Mouse (Mus musculus) stomach, embryonic 14.5 days (tissue): ENCODE results near the gene Parp8. TPM values are rescaled to one million over a fixed set of nuclear protein-coding genes. Genes with fewer than 3 reads are reported as not detected.

Source experiments
- ATAC-seq: fragments of 200-750 bp; cut with Nextera tagmentation; 2 replicates; pipeline ENCODE4 v1.8.0; 2017; ENCODE audit warnings: low read depth, moderate TSS enrichment; ENCODE audit not compliant: insufficient number of reproducible peaks, insufficient read depth, low FRiP score
- H3K27ac ChIP-seq: fragments of 300-500 bp; sonication (generic); 2 replicates; pipeline ENCODE4 v1.5.1; 2014; ENCODE audit warnings: mild to moderate bottlenecking, low read length, moderate library complexity, mixed read lengths
- H3K27me3 ChIP-seq: fragments of 300-500 bp; sonication (generic); 2 replicates; pipeline ENCODE4 v1.6.1; 2014; ENCODE audit warnings: low read length, control low read depth, mixed read lengths; ENCODE audit not compliant: control insufficient read depth, insufficient read depth
- H3K36me3 ChIP-seq: fragments of 300-500 bp; sonication (generic); 2 replicates; pipeline ENCODE4 v1.6.1; 2014; ENCODE audit warnings: mild to moderate bottlenecking, control low read depth, low read length, moderate library complexity, mixed read lengths; ENCODE audit not compliant: control insufficient read depth, insufficient read depth
- H3K4me1 ChIP-seq: fragments of 300-500 bp; sonication (generic); 2 replicates; pipeline ENCODE4 v1.6.1; 2014; ENCODE audit warnings: low read length, control low read depth, mixed read lengths; ENCODE audit not compliant: control insufficient read depth, insufficient read depth
- H3K4me2 ChIP-seq: fragments of 300-500 bp; sonication (generic); replicated peaks from 2 replicates; pipeline ENCODE4 v1.6.1; 2014; ENCODE audit warnings: low read depth, low read length, control low read depth
- H3K4me3 ChIP-seq: fragments of 300-500 bp; sonication (generic); 2 replicates; pipeline ENCODE4 v1.5.1; 2014; ENCODE audit warnings: low read depth, low read length, control low read depth
- H3K9ac ChIP-seq: fragments of 300-500 bp; sonication (generic); replicated peaks from 2 replicates; pipeline ENCODE4 v1.6.1; 2014; ENCODE audit warnings: low read depth, mild to moderate bottlenecking, control low read depth, low read length, moderate library complexity, mixed read lengths
- H3K9me3 ChIP-seq: fragments of 300-500 bp; sonication (generic); 2 replicates; pipeline ENCODE4 v1.6.1; 2016; ENCODE audit warnings: low read depth, low read length, control low read depth; ENCODE audit not compliant: control insufficient read depth
- WGBS: fragments of 180-500 bp; shearing (Covaris S2); extraction: QIAGEN DNeasy Blood & Tissue Kit; methylation state at CpG from one replicate; pipeline ENCODE4 v1.1.7; 2014; 5-methylcytosine and 5-hydroxymethylcytosine counted together
- polyA plus RNA-seq: library from polyadenylated mRNA; unstranded; fragments of >200 nt; fragmentation: Nextera tagmentation; extraction: Ambion mirVana; gene quantifications from 2 replicates; pipeline ENCODE4 v1.2.1, GENCODE M21; 2014

The Parp8 gene
- polyA plus RNA-seq, 1 experiment from 2014 or later: 25.8 TPM

GRCm38 (mm10) chr13:117008021-117009015 lies 17.0 kb downstream of the Parp8 start:
- Histone ChIP-seq H3K9me3 (no peaks in the 10 kb centered on the region), H3K27me3 (no peaks in the 10 kb centered on the region), H3K27ac (no peak overlapping the region), H3K36me3 (no peaks in the 10 kb centered on the region), H3K4me2 (no peak overlapping the region), H3K4me3 (no peak overlapping the region), H3K4me1 (no peaks in the 10 kb centered on the region), H3K9ac (no peak overlapping the region)
- no peak for ATAC-seq
- 88% methylated on average over 9 of the region's 9 CpGs for WGBS

- H3K9ac ChIP-seq: no peak overlapping the region
- no peaks in the 10 kb centered on the region for H3K4me1 ChIP-seq
- no peaks in the 10 kb centered on the region for H3K36me3 ChIP-seq
- H3K27ac ChIP-seq: no peak overlapping the region
- no peak overlapping the region for H3K4me2 ChIP-seq
- ATAC-seq: no peak
- H3K9me3 ChIP-seq: no peaks in the 10 kb centered on the region
- H3K4me3 ChIP-seq: no peak overlapping the region
- WGBS: 88% methylated on average over 2 of the region's 2 CpGs
- no peaks in the 10 kb centered on the region for H3K27me3 ChIP-seq
Measured at GRCm38 (mm10) chr13:117007566-117007965, 17.8 kb downstream of the Parp8 start.

GRCm38 (mm10) chr13:117006638-117007037 lies 18.7 kb downstream of the Parp8 start:
- Histone ChIP-seq H3K9me3 (no peaks in the 10 kb centered on the region), H3K27me3 (no peaks in the 10 kb centered on the region), H3K9ac (no peak overlapping the region), H3K4me3 (no peak overlapping the region), H3K36me3 (no peaks in the 10 kb centered on the region), H3K27ac (no peak overlapping the region), H3K4me1 (no peaks in the 10 kb centered on the region), H3K4me2 (no peak overlapping the region)
- WGBS: 22% methylated on average over 4 of the region's 4 CpGs
- no peak for ATAC-seq

- Histone ChIP-seq H3K4me2 (no peak overlapping the region), H3K9me3 (no peaks in the 10 kb centered on the region), H3K36me3 (no peaks in the 10 kb centered on the region), H3K4me1 (no peaks in the 10 kb centered on the region), H3K9ac (no peak overlapping the region), H3K4me3 (no peak overlapping the region), H3K27ac (no peak overlapping the region), H3K27me3 (no peaks in the 10 kb centered on the region)
- 81% methylated on average over 3 of the region's 3 CpGs for WGBS
- no peak for ATAC-seq
Measured at GRCm38 (mm10) chr13:117000493-117000892, 24.8 kb downstream of the Parp8 start.

- H3K4me1 ChIP-seq: no peaks in the 10 kb centered on the region
Measured at GRCm38 (mm10) chr13:116991560-116991959, 33.8 kb downstream of the Parp8 start.

GRCm38 (mm10) chr13:116990327-116990726 lies 35.0 kb downstream of the Parp8 start:
- 73% methylated on average over 4 of the region's 4 CpGs for WGBS
- ATAC-seq: no peak
- no peaks in the 10 kb centered on the region for H3K9me3 ChIP-seq
- H3K4me2 ChIP-seq: no peak overlapping the region
- no peaks in the 10 kb centered on the region for H3K4me1 ChIP-seq
- no peaks in the 10 kb centered on the region for H3K27me3 ChIP-seq
- H3K4me3 ChIP-seq: no peak overlapping the region
- H3K36me3 ChIP-seq: no peaks in the 10 kb centered on the region
- no peak overlapping the region for H3K9ac ChIP-seq
- no peak overlapping the region for H3K27ac ChIP-seq

More at GRCm38 (mm10) chr13:116991560-116991959, 33.8 kb downstream of the Parp8 start:
- ATAC-seq: no peak
- no peak overlapping the region for H3K9ac ChIP-seq
- H3K4me3 ChIP-seq: no peak overlapping the region
- H3K27ac ChIP-seq: no peak overlapping the region
- WGBS: 74% methylated on average over 7 of the region's 7 CpGs
- no peaks in the 10 kb centered on the region for H3K36me3 ChIP-seq
- H3K4me2 ChIP-seq: no peak overlapping the region
- H3K9me3 ChIP-seq: no peaks in the 10 kb centered on the region
- no peaks in the 10 kb centered on the region for H3K27me3 ChIP-seq

- Histone ChIP-seq H3K9me3 (no peaks in the 10 kb centered on the region), H3K36me3 (no peaks in the 10 kb centered on the region), H3K27me3 (no peaks in the 10 kb centered on the region), H3K27ac (no peak overlapping the region), H3K4me2 (no peak overlapping the region), H3K4me1 (no peaks in the 10 kb centered on the region), H3K9ac (no peak overlapping the region), H3K4me3 (no peak overlapping the region)
- 64% methylated on average over 2 of the region's 2 CpGs for WGBS
- ATAC-seq: no peak
Measured at GRCm38 (mm10) chr13:116988706-116989105, 36.6 kb downstream of the Parp8 start.

- Histone ChIP-seq H3K9me3 (no peaks in the 10 kb centered on the region), H3K9ac (no peak overlapping the region), H3K36me3 (no peaks in the 10 kb centered on the region), H3K4me1 (no peaks in the 10 kb centered on the region), H3K4me3 (no peak overlapping the region), H3K4me2 (no peak overlapping the region), H3K27ac (no peak overlapping the region), H3K27me3 (no peaks in the 10 kb centered on the region)
- no peak for ATAC-seq
- 69% methylated on average over 7 of the region's 7 CpGs for WGBS
Measured at GRCm38 (mm10) chr13:116988208-116988607, 37.1 kb downstream of the Parp8 start.
